Mouse (Mus musculus) liver, postnatal 0 days (tissue): ENCODE measurements around the gene Tbc1d10a.

Experiments used
- CTCF ChIP-seq: sonication (generic); IDR thresholded peaks from 2 replicates; pipeline ENCODE4 v1.5.1; 2016; ENCODE audit warnings: antibody characterized with exemption, low read depth
- EP300 ChIP-seq: IDR thresholded peaks from 2 replicates; pipeline ENCODE4 v1.6.1; 2016; ENCODE audit warnings: antibody characterized with exemption, low read depth, mild to moderate bottlenecking

DNA sequence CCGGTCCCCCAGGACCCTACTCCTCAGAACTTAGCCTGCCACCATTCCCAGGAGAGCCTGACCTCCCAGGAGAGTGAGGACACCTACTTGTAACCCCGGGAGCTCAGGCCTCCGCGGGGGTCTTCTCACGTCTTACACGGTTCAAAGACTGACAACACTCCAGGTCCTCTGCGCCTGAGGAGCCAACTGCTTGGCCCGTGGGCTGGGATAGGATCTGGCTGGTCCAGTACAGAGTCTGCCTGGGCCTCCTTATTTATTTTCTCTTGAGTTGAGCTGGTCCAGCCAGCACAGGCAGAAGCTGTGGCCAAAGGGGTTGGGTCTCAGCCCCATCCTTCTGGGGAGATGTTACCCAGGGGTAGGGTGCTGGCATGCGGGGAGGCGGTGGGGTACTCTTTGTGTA is 28.5 kb downstream of the Tbc1d10a start:
- TF ChIP-seq EP300 (no peak), CTCF (no peak)
